Mouse (Mus musculus): ENCODE data around the gene Hnf1a.

Gene Hnf1a

GRCm38 (mm10) chr5:114979250-114980121 is 8.6 kb upstream of the Hnf1a start:
- peak; percentile 73 for DNase-seq (ENCODE audit: extremely low spot score, low spot score)

- DNase-seq (ENCODE audit: extremely low spot score, low spot score): no peak
These were observed 8.0 kb upstream of the Hnf1a start for GRCm38 (mm10) chr5:114978888-114979249.

- DNase-seq (ENCODE audit: extremely low spot score, low spot score): no peak
These were observed 7.6 kb upstream of the Hnf1a start for GRCm38 (mm10) chr5:114978473-114978872.

- DNase-seq (ENCODE audit: extremely low spot score, low spot score): no peak
These were observed 6.0 kb upstream of the Hnf1a start for GRCm38 (mm10) chr5:114976935-114977334.

GRCm38 (mm10) chr5:114973131-114973530 is 2.2 kb upstream of the Hnf1a start:
- no peak for DNase-seq (ENCODE audit: extremely low spot score, low spot score)

- DNase-seq (ENCODE audit: extremely low spot score, low spot score): no peak
These were observed 1.3 kb upstream of the Hnf1a start for GRCm38 (mm10) chr5:114972201-114972600.

GRCm38 (mm10) chr5:114969609-114970215 is 1.2 kb downstream of the Hnf1a start:
- DNase-seq (ENCODE audit: extremely low spot score, low spot score): no peak

GRCm38 (mm10) chr5:114969064-114969463 is 1.8 kb downstream of the Hnf1a start:
- DNase-seq (ENCODE audit: extremely low spot score, low spot score): no peak

GRCm38 (mm10) chr5:114968651-114969050 is 2.2 kb downstream of the Hnf1a start:
- DNase-seq (ENCODE audit: extremely low spot score, low spot score): no peak

GRCm38 (mm10) chr5:114967523-114968268 is 3.2 kb downstream of the Hnf1a start:
- DNase-seq (ENCODE audit: extremely low spot score, low spot score): no peak

GRCm38 (mm10) chr5:114964967-114965898 is 5.7 kb downstream of the Hnf1a start:
- no peak for DNase-seq (ENCODE audit: extremely low spot score, low spot score)

- DNase-seq (ENCODE audit: extremely low spot score, low spot score): no peak
These were observed 6.5 kb downstream of the Hnf1a start for GRCm38 (mm10) chr5:114964315-114964966.

GRCm38 (mm10) chr5:114961590-114962360 is 9.1 kb downstream of the Hnf1a start:
- DNase-seq (ENCODE audit: extremely low spot score, low spot score): no peak

- DNase-seq (ENCODE audit: extremely low spot score, low spot score): no peak
These were observed 12.8 kb downstream of the Hnf1a start for GRCm38 (mm10) chr5:114958069-114958468.

- no peak for DNase-seq (ENCODE audit: extremely low spot score, low spot score)
These were observed 17.6 kb downstream of the Hnf1a start for GRCm38 (mm10) chr5:114953326-114953725.

- no peak for DNase-seq (ENCODE audit: extremely low spot score, low spot score)
These were observed 19.5 kb downstream of the Hnf1a start for GRCm38 (mm10) chr5:114951279-114951880.

- DNase-seq (ENCODE audit: extremely low spot score, low spot score): no peak
These were observed 20.2 kb downstream of the Hnf1a start for GRCm38 (mm10) chr5:114950669-114951068.

GRCm38 (mm10) chr5:114949812-114950211 is 21.1 kb downstream of the Hnf1a start:
- no peak for DNase-seq (ENCODE audit: extremely low spot score, low spot score)

- DNase-seq (ENCODE audit: extremely low spot score, low spot score): no peak
These were observed 21.6 kb downstream of the Hnf1a start for GRCm38 (mm10) chr5:114949316-114949715.

All from neural tube, embryonic 10.5 days (tissue).